Mouse (Mus musculus): ENCODE measurements around the gene Sap30. TPM values are rescaled to one million over a fixed set of nuclear protein-coding genes. Genes with fewer than 3 reads are reported as not detected.

Sap30 gene
- polyA plus RNA-seq, 1 experiment, result 6.0 TPM

DNA sequence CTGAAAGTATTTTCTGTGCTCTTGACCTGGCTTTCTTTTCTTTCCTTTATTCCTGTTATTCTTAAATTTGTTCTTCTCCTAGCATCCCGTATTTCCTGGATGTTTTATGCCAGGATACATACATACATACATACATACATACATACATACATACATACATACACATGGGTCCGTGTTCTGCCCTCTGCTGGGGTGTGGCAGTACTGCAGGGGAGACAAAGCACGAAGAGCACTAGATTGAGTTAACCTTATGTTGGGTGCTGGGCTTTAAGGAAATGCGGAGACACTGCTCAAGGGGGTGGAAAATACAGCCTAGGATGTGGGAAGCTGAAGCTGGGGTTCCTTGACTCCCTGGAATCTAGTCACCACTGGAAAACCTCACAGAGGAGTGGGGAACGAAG lies 16.0 kb upstream of the Sap30 start:
- no peak for DNase-seq (ENCODE audit: low read depth, low spot score)
- WGBS, result 42% methylated on average over 5 of the region's 5 CpGs

DNA sequence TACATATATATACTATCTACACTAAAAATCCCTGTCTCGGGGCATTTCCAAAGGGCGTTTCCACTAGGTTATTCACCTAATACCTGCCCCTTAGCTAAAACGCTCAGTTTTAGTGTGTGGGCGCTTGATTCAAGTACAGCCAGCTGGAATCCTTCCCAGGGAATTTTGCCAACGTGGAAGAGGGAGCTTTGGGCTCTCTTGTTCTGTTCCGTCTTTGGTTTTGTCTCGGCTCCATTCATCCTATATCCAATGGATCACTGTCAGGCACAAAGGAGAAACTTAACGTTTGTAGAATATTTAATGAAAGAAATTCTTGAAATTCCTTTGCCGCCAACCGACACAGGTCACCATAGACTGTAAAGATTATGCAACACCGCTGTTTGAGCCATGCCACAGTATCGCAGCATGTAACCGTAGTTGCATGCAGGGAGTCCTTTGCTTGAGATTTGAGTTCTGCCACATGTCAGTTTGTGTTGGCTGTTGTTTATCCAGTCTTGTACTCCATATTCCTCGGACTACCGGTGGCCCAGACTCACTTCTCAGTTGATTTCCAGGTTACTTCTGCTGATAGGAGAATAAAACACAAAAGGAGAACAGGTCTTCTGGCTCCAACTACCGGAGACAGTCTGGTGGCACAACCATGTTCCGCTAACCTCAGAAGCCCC lies 11.3 kb upstream of the Sap30 start:
- 23% methylated on average over 17 of the region's 17 CpGs for WGBS
- no peak for DNase-seq (ENCODE audit: low read depth, low spot score)

DNA sequence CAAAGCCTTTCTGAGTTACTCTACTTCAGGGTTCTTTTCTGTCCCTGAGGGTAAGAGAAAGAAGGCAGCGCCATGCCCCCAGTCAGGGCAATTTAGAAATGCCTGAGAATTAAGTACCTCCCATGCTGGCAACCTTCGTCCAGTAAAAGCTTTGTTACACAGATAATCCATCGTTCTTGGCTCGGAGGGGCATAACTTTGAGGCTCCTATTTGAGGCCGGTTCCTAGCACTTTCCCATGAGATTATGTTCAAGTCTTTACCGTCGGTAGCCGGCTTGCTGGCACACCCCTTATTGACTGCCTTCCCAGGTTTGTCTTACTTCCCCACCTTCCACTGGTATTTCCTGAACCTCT lies 10.8 kb upstream of the Sap30 start:
- no peak for DNase-seq (ENCODE audit: low read depth, low spot score)

DNA sequence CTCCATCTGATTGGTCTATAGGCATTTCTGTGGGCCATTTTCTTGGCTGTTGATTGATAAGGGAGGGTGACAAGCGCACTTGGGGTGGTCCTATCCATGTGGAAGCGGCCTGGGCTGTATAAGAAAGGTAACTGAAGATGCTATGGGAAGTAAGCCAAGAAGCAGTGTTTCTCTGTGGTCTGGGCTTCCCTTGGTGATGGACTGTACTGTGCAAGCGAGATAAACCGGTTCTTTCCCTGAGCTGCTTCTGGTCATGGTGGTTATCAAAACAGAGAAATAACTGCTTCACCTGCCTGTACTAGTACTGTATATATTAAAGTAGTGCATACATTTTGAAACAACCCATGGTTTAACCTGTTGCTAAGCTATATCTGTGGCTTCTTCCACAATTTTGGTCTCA lies 4.2 kb upstream of the Sap30 start:
- DNase-seq (ENCODE audit: low read depth, low spot score), result no peak
- WGBS, result 97% methylated on average over 4 of the region's 4 CpGs

More for the DNA sequence above, 10.8 kb upstream of the Sap30 start:
- WGBS, result 26% methylated on average over 8 of the region's 8 CpGs

DNA sequence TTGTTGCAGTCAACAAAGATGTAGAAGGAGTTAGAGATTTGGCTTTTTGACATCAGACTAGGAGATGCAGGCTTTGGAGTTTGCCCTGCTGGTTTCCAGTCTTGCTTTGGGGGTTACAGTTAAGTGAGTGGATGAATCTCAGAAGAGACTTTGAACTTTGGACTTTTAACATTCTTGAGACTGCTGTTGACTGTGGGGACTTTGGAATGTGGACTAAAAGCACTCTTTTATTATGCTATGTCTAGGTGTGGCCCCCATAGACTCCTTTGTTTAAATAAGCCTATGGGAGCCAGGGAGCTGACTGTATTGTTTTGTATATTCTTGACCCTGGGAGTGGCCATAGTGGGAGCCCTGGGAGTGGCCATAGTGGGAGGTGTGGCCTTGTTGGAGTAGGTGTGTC lies 2.2 kb upstream of the Sap30 start:
- no peak for DNase-seq (ENCODE audit: low read depth, low spot score)

- 100% methylated on average over 1 of the region's 1 CpGs for WGBS
- no peak for DNase-seq (ENCODE audit: low read depth, low spot score)
Measured at GRCm38 (mm10) chr8:57489366-57489765, 1.7 kb upstream of the Sap30 start.

DNA sequence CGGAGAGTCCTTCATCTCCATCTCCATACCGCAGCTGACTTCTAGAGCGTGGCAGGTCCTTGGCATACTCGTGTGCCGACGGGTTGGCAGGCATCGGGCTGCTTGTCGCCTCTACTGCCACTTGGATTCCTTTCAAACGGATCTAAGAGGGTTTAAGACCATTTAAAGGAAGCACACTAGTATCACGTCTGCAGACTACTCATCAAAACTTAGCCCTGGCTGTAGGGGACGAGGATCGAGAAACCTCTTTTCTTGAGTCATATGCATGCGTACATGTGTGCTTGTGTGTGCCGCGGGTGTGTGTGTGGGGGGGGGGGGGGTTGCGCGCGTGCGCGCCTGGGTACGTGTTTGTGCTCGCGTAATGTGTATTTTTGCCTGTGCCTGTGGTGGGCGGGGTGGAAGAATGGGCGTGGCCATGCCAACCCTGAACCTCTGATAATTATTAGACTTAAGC lies 679 bp upstream of the Sap30 start:
- WGBS, result under 1% methylated on average over 25 of the region's 25 CpGs
- no peak for DNase-seq (ENCODE audit: low read depth, low spot score)

DNA sequence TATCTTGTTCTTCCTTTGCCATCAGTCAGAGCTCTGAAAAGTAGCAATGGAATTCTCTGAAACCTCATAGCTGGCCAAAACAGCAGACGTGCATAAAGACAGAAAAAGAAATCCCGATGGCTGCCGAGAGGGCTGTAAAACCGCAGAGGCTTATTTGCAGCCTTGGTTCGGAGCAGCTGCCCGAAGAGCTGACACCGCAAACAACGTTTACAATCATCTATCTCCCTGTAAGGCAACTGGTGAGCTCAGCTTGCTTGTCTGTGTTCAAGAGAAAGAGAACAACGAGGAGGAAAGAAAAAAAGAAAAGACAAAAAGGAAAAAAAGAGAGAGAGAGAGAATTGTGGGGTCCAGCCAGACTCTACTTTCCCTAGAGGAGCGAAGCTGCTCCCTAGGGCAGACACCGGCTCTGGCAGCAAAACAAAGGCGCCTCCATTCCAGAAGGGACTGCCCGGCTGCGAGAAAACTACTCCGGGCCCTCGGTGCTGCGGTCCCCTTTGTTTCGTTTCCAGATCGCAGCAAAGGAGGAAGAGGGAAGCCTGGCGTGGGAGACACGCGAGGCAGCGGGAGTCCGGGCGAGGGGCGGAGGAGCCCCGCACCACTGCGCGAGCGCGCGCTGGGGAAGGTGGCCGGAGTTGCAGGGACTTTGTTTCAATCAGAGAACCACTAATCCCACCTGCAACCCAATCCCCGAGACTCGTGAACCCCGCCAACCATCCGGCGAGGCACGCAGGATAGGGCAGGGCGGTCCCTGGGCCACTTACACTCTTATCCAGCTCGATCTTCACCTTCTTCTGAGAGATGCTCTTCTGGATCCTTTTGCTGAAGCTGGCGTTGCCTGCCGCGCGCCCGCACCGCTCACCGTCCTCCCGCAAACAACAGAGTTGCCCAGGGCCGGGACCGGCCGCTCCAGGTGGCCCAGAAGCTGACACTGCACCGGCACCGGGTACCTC lies 894 bp downstream of the Sap30 start:
- DNase-seq (ENCODE audit: low read depth, low spot score), result no peak
- WGBS, result under 1% methylated on average over 54 of the region's 54 CpGs

- WGBS, result 90% methylated on average over 4 of the region's 4 CpGs
Measured at GRCm38 (mm10) chr8:57480606-57481005, 7.1 kb downstream of the Sap30 start.

GRCm38 (mm10) chr8:57479700-57480099 lies 8.0 kb downstream of the Sap30 start:
- no peak for DNase-seq (ENCODE audit: low read depth, low spot score)
- WGBS, result 92% methylated on average over 8 of the region's 8 CpGs

More at GRCm38 (mm10) chr8:57480606-57481005, 7.1 kb downstream of the Sap30 start:
- DNase-seq (ENCODE audit: low read depth, low spot score), result no peak

DNA sequence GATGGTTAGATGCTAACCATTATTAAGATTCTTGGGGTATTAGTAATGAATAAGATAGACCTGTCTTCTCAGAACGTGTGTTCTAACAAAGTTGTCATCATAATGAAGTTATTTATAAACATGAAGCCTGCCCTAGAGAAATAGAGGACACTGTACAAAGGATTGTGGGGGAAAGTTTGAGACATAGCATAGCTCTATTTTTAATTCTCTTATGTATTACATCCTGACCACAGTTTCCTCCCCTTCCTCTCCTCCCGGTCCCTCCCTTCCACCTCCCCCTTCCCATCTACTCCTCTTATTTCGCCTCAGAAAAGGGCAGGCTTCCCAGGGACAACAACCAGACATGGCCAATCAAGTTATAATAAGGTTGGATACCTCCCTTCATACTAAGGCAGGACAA lies 9.3 kb downstream of the Sap30 start:
- DNase-seq (ENCODE audit: low read depth, low spot score), result no peak
- 68% methylated on average over 3 of the region's 3 CpGs for WGBS

- DNase-seq (ENCODE audit: low read depth, low spot score), result no peak
- 37% methylated on average over 6 of the region's 6 CpGs for WGBS
Measured at GRCm38 (mm10) chr8:57473751-57474150, 13.9 kb downstream of the Sap30 start.

DNA sequence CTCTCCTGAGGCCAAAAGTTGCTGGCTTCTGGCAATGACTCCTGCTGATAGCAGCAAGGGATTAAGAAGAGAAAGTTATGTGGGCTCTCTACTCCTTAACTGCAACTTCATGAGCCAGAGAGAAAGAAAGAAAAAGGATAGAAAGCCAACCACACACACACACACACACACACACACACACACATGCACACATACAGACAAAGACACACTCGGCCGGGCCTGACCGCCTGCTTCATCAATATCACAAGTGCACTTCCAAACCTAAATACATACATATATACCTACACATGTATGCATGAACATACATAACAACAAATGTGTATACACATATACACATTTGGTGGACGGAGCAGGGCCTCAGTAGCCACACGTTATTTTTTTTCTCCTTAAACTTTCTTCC lies 16.8 kb downstream of the Sap30 start:
- 95% methylated on average over 5 of the region's 5 CpGs for WGBS
- no peak for DNase-seq (ENCODE audit: low read depth, low spot score)

DNA sequence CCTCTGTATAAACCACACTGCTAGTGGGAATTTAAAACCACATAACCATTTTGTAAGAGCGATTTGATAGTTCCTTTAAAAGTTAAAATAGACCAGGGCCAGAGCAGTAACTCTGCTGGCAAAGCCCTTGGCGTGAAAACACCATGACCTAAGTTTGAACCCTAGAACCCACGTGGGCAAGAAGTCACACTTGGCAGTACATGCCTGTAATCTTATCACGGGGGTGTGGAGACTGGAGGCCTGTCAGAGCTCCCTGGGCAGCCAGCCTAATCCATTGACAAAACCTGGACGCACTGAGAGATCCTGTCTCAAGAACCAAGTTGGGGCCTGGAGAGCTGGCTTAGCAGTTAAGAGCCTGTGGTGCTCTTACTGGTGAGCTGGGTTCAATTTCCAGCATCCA lies 19.0 kb downstream of the Sap30 start:
- 21% methylated on average over 5 of the region's 5 CpGs for WGBS
- DNase-seq (ENCODE audit: low read depth, low spot score), result no peak

DNA sequence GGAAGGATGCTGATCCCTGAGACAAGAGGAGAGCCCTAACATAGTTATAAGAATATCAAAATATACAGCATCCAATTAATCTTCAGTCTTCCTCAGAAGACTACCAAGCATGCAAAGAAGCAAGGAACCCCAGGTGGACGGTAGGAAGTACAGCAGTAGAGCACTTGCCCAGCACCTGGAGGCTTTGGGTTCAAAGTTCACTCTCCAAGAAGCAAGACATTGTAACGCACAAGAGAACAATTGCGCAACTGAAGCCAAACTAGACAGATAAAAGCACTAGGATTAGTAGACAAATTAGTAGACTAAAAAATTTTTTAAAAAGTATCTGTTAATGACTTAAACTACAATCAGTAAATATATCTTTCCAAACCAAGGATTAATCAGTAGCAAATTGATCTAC lies 23.9 kb downstream of the Sap30 start:
- DNase-seq (ENCODE audit: low read depth, low spot score), result no peak
- 42% methylated on average over 3 of the region's 3 CpGs for WGBS

DNA sequence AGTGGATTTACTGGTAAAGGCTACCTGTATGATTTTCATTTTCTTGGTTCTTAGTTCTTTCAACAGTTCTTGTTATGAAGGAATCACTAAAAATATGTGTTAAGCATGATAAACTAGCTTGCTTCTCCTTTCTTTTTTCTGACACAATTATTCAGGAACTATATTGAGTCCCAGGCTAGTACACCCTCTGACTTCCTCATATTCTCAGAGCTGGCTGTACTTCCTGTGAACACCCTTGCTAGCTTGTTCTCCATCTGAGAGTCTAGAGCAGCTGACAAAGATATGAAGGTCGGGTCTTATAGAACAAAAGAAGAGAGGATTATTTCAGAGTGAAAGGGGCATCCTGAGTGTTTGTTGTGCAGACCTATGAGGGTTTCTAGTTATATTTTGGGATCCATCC lies 24.8 kb downstream of the Sap30 start:
- WGBS, result 35% methylated on average over 1 of the region's 1 CpGs
- no peak for DNase-seq (ENCODE audit: low read depth, low spot score)

GRCm38 (mm10) chr8:57457942-57458341 lies 29.7 kb downstream of the Sap30 start:
- DNase-seq (ENCODE audit: low read depth, low spot score), result no peak
- WGBS, result 70% methylated on average over 3 of the region's 3 CpGs

- DNase-seq (ENCODE audit: low read depth, low spot score), result no peak
Measured at GRCm38 (mm10) chr8:57457152-57457551, 30.5 kb downstream of the Sap30 start.

DNA sequence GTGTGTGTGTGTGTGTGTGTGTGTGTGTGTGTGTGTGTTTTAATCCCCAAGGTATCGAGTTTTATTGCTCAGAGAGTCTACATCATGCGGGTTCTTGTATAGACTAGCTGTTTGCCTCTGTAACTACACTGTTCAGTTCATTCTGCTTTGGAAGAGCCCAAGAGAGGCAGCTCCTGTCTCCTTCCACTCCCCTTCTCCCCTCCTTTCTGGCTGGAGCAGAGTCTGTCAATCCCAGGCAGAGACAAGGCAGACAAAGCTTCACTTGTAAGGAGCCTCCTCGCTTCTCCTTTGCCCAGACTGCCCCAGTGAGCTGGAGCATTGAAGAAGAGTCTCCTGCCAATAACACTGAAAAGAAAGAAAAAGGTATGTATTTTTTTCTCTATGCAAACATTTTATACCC lies 31.9 kb downstream of the Sap30 start, which contains the start of gene Scrg1:
Gene Scrg1 (plus strand): TSS at position 159 of the 400 bp plus-strand sequence.
- 54% methylated on average over 3 of the region's 3 CpGs for whole genome bisulfite sequencing
- DNase-seq (ENCODE audit: low read depth, low spot score), result no peak

More at GRCm38 (mm10) chr8:57457152-57457551, 30.5 kb downstream of the Sap30 start:
- WGBS, result 78% methylated on average over 6 of the region's 6 CpGs

- 78% methylated on average over 2 of the region's 2 CpGs for WGBS
- no peak for DNase-seq (ENCODE audit: low read depth, low spot score)
Measured at GRCm38 (mm10) chr8:57453361-57453760, 34.3 kb downstream of the Sap30 start.

GRCm38 (mm10) chr8:57451896-57452295 lies 35.8 kb downstream of the Sap30 start:
- DNase-seq (ENCODE audit: low read depth, low spot score), result no peak
- 97% methylated on average over 4 of the region's 4 CpGs for WGBS
